Mouse (Mus musculus) limb, embryonic 13.5 days (tissue): ENCODE measurements at regions not wholly inside any gene's neighbourhood (a gene's known extent, or its start where the extent isn't known, plus 50 kb on each side); places are given as distances from the start of the nearest gene placed in this dataset.

Experiments used
- ATAC-seq: fragments of 200-750 bp; cut with Nextera tagmentation; 2 replicates; pipeline ENCODE4 v1.8.0; 2017; ENCODE audit warnings: low read depth, moderate number of reproducible peaks, moderate TSS enrichment; ENCODE audit not compliant: low FRiP score
- H3K27ac ChIP-seq: fragments of 300-500 bp; sonication (generic); 2 replicates; pipeline ENCODE4 v1.5.1; 2015; ENCODE audit warnings: inconsistent platforms, mild to moderate bottlenecking, moderate library complexity
- H3K27me3 ChIP-seq: fragments of 300-500 bp; sonication (generic); 2 replicates; pipeline ENCODE4 v1.6.1; 2015; ENCODE audit warnings: mild to moderate bottlenecking, inconsistent platforms
- H3K36me3 ChIP-seq: fragments of 300-500 bp; sonication (generic); 2 replicates; pipeline ENCODE4 v1.6.1; 2015; ENCODE audit warnings: inconsistent platforms, mild to moderate bottlenecking, moderate library complexity
- H3K4me1 ChIP-seq: fragments of 300-500 bp; sonication (generic); 2 replicates; pipeline ENCODE4 v1.6.1; 2015; ENCODE audit warnings: inconsistent platforms
- H3K4me2 ChIP-seq: fragments of 300-500 bp; sonication (generic); replicated peaks from 2 replicates; pipeline ENCODE4 v1.6.1; 2015; ENCODE audit warnings: inconsistent platforms, mild to moderate bottlenecking, moderate library complexity
- H3K4me3 ChIP-seq: fragments of 300-500 bp; sonication (generic); 2 replicates; pipeline ENCODE4 v1.5.1; 2015; ENCODE audit warnings: moderate library complexity, mild to moderate bottlenecking, inconsistent platforms
- H3K9ac ChIP-seq: fragments of 300-500 bp; sonication (generic); 2 replicates; pipeline ENCODE4 v1.6.1; 2015; ENCODE audit warnings: mild to moderate bottlenecking, inconsistent platforms
- H3K9me3 ChIP-seq: fragments of 300-500 bp; sonication (generic); 2 replicates; pipeline ENCODE4 v1.6.1; 2016; ENCODE audit warnings: inconsistent platforms
- WGBS: fragments of 180-500 bp; shearing (Covaris S2); methylation state at CpG from one replicate; pipeline ENCODE4 v1.1.7; 2015; 5-methylcytosine and 5-hydroxymethylcytosine counted together

DNA sequence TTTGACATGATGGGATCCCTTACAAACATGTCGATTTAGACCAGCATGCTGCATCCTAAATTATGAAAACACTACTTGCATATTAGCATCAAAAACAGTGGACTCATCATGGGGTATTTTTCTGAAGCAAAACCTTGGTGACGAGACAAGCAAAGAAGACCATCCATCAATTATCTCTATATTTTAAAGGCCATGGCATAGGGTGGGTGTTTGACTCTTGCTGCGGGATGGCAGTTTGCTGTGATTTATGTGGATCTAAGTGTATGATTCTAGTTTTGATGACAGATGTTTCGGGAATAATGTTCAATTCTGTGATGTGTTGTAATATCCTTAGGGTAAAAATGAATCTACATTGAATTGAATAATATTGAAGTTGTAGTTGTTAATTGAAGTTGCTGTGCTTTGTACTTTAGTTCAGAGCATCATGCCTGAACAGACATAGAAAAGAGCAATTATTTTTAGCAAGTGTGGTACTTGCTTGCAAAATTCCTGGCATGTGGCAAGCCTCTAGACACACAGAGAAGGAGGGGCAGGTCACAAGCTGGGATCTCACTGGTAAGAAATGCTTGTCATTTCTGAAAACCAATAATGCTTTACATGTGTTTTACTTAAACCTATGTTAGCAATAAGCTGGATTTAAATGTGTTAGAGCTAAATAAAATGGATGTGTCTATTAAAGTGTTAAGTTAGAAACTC, 608.3 kb downstream of the Hace1 start:
- Histone ChIP-seq H3K27me3 (no peaks in the 10 kb centered on the region), H3K36me3 (no peaks in the 10 kb centered on the region), H3K27ac (no peak overlapping the region), H3K4me2 (no peak overlapping the region), H3K4me1 (no peaks in the 10 kb centered on the region), H3K9me3 (no peaks in the 10 kb centered on the region), H3K9ac (no peak overlapping the region), H3K4me3 (no peak overlapping the region)
- 77% methylated on average over 4 of the region's 4 CpGs for WGBS
- no peak for ATAC-seq

DNA sequence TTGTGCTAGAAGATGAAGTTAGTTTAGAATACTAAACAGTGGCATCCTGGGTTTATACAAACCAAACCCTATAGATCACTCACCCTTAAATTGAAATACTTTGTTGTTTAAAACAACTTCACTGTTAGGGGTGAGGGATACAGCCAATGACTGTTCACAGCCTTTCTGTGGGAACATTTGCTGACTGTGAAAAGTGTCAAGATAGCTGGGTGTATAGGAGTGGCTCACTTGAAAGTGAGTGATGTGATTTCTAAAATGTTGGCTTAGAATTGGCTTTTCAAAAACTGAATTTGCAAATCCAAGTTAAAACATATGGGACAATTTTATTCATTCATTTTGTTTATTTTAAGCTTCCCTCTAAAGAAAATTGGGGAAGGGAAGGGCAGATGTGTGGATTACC, 616.5 kb downstream of the Hace1 start:
- Histone ChIP-seq H3K9me3 (no peaks in the 10 kb centered on the region), H3K4me2 (no peak overlapping the region), H3K36me3 (no peaks in the 10 kb centered on the region), H3K9ac (no peak overlapping the region), H3K4me3 (no peak overlapping the region), H3K4me1 (no peaks in the 10 kb centered on the region), H3K27ac (no peak overlapping the region), H3K27me3 (no peaks in the 10 kb centered on the region)
- no peak for ATAC-seq

DNA sequence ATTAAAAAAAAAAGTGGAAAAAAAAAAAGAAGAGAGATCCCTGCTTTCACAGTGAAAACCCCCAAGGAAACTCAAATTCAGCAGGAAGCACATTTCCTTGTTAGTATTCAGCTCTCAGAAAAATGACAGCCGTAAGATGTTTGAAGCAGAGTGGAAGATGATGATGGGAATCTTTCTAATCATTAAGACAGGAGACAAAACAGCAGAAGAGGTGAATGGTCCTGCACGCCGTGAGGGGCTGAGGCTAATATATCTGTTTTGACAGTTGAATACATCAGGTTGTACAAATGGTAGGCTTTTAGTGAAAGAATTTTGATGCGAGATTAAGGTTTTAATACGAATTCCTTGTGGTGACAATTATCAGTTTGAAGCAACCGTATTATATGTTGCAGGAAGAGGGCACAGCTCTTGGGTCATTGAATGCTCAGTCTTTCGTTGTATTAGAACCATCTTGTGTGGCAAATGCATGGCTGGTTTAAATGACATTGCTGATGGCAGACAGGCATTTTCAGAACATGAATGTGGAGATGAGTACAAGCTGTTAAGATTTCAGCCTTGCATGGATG, 649.3 kb downstream of the Hace1 start:
- 81% methylated on average over 7 of the region's 7 CpGs for WGBS
- Histone ChIP-seq H3K27me3 (no peaks in the 10 kb centered on the region), H3K27ac (no peak overlapping the region), H3K9ac (no peak overlapping the region), H3K36me3 (no peaks in the 10 kb centered on the region), H3K9me3 (no peaks in the 10 kb centered on the region), H3K4me1 (no peaks in the 10 kb centered on the region), H3K4me2 (no peak overlapping the region), H3K4me3 (no peak overlapping the region)
- ATAC-seq: no peak

DNA sequence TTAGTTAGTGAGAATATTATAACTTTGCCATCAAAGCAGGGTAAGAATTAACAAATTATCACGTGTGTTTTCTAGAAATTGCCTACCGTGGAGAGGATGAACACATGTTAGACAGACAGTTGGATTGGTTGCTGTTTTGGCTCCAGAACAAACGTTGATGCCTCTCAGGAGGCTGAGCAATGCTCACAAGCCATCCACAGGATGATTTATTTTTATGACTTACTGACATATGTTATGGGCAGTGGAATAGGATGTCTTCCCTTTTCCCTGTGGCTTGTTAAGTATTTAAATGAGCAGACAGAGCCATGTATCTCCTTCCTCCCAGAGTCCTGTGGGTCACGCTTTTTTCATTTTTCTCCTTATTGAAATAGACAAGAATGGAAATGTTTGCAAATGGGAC, 652.0 kb downstream of the Hace1 start:
- Histone ChIP-seq H3K27ac (no peak overlapping the region), H3K4me2 (no peak overlapping the region), H3K4me3 (no peak overlapping the region), H3K27me3 (no peaks in the 10 kb centered on the region), H3K36me3 (no peaks in the 10 kb centered on the region), H3K9ac (no peak overlapping the region), H3K4me1 (no peaks in the 10 kb centered on the region), H3K9me3 (no peaks in the 10 kb centered on the region)
- 57% methylated on average over 4 of the region's 4 CpGs for WGBS
- ATAC-seq: no peak

DNA sequence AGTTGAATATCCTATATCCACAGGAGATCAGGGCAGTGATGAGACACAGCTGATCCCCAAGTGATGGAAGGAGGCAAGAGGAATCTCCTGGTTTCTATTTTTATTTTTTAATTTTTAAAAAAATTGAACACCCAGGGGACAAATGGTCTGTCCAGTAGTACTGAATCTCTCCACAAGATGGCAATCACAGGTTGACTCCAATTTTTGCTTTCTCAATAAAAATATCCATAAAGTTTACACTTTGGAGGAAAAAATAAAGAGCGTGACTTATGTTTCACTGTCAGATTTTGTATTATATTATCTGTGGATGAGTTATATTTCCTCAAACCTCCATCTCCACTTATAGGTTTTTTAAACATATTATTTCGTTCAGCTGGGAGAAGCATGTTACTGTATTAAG, 658.0 kb downstream of the Hace1 start:
- Histone ChIP-seq H3K4me3 (no peak overlapping the region), H3K4me2 (no peak overlapping the region), H3K27me3 (no peaks in the 10 kb centered on the region), H3K27ac (no peak overlapping the region), H3K9ac (no peak overlapping the region), H3K9me3 (no peaks in the 10 kb centered on the region), H3K4me1 (no peaks in the 10 kb centered on the region), H3K36me3 (no peaks in the 10 kb centered on the region)
- ATAC-seq: no peak
- 47% methylated on average over 2 of the region's 2 CpGs for WGBS

DNA sequence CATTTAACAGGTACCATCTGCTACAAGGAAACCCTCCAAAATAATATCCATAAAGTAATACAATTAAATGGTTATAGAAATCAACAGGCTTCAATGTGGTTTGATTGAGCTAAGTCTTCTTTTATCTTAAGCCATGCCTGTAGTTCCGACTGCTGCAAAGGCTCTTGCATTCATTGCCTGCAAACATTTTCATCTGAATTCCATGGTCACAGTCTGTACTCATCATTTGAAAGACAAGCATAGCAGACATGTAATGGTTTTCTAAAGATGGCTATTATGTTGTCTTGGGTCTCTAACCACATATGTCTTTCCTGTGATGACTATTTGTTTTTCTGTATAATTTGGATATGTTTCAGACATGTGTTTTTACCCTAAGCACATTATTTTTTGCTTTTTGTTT, 677.9 kb downstream of the Hace1 start:
- Histone ChIP-seq H3K9me3 (no peaks in the 10 kb centered on the region), H3K36me3 (no peaks in the 10 kb centered on the region), H3K4me2 (no peak overlapping the region), H3K27me3 (no peaks in the 10 kb centered on the region), H3K4me3 (no peak overlapping the region), H3K9ac (no peak overlapping the region), H3K4me1 (no peaks in the 10 kb centered on the region), H3K27ac (no peak overlapping the region)
- no peak for ATAC-seq
- 88% methylated on average over 1 of the region's 1 CpGs for WGBS

DNA sequence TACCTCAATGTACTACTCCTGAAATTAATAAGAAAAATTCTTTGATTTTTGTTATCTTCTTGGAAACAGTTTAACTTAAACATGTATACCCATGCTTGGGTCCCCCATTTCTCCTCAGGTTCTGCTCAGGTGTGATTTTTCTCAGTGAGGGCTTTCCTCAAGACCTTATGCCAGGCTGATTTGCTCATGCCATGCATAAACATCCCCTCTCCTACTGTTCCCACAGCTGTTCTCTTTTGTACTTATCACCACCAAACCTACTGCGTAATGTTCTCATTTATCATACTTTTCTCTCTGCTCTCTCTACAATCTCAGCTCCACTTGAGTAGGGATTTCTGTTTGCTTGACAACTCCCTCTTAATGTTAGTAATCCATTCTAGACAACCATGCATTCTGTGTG, 692.1 kb downstream of the Hace1 start:
- WGBS: 95% methylated on average over 1 of the region's 1 CpGs
- no peaks in the 10 kb centered on the region for H3K36me3 ChIP-seq
- no peak overlapping the region for H3K4me3 ChIP-seq
- H3K9me3 ChIP-seq: no peaks in the 10 kb centered on the region
- H3K4me1 ChIP-seq: no peaks in the 10 kb centered on the region
- no peak overlapping the region for H3K4me2 ChIP-seq
- H3K27ac ChIP-seq: no peak overlapping the region
- ATAC-seq: no peak
- H3K27me3 ChIP-seq: no peaks in the 10 kb centered on the region
- H3K9ac ChIP-seq: no peak overlapping the region

DNA sequence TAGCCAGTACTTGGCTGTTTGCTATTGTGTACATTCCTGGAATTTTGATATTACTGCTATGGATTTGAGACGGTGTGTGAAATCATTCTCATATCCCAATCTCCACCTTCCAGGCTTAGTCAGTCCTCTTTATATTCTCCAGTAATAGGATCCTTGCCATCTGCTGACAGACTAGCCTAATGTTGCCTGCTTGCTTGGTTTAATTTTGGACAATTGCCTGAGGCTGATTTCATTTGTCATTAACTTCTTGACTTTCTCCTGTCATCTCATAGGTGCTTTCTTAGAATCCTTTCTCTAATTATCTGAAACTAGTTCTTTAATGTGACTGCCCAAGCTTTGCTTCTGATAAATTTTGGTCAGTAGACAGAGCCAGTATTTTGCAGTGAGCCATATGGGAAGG, 696.2 kb downstream of the Hace1 start:
- Histone ChIP-seq H3K9me3 (no peaks in the 10 kb centered on the region), H3K4me3 (no peak overlapping the region), H3K4me1 (no peaks in the 10 kb centered on the region), H3K27me3 (no peaks in the 10 kb centered on the region), H3K4me2 (no peak overlapping the region), H3K9ac (no peak overlapping the region), H3K36me3 (no peaks in the 10 kb centered on the region), H3K27ac (no peak overlapping the region)
- ATAC-seq: no peak
- WGBS: 60% methylated on average over 1 of the region's 1 CpGs

DNA sequence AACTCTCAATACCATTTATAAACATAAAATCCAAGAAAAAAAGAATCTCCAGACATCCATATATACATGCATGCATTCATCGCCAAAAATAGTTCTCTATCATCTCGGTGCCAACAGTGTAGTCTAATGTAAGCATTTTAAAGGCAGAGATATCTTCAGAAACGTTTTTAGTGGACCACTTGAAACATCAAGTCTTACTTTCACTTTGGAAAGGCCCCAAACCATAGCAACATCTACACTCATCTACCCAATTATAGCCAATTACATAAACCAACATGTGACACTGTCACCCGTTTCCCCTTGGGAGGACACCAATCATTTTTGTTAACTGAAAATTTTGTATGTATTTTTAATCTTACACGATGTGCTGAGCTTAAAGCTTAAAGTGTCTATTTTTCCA, 716.7 kb downstream of the Hace1 start:
- H3K4me1 ChIP-seq: no peaks in the 10 kb centered on the region
- H3K27me3 ChIP-seq: no peaks in the 10 kb centered on the region
- H3K36me3 ChIP-seq: no peaks in the 10 kb centered on the region
- H3K4me3 ChIP-seq: no peak overlapping the region
- no peak overlapping the region for H3K4me2 ChIP-seq
- no peaks in the 10 kb centered on the region for H3K9me3 ChIP-seq
- H3K27ac ChIP-seq: no peak overlapping the region
- ATAC-seq: no peak
- WGBS: 76% methylated on average over 5 of the region's 5 CpGs
- no peak overlapping the region for H3K9ac ChIP-seq

DNA sequence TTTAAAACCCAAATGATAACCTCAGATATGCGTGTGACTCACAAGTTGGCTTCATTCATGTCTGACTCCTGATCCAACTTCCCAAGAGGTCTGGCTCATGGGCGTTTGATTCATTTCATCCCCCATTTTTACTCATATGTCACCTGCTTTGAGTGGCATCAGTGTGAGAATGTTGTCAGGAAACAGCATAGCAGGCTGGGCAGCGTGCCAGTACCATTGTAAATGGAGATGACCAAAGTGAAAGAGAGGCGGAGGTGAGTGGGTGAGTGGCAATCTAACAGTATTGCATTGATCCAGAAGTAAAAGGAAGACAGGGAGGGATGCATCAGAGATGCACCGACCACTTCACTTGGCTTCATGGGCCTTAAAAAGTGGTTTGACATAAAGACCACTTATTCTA, 720.7 kb downstream of the Hace1 start:
- 71% methylated on average over 5 of the region's 5 CpGs for WGBS
- Histone ChIP-seq H3K27me3 (no peaks in the 10 kb centered on the region), H3K4me1 (no peaks in the 10 kb centered on the region), H3K36me3 (no peaks in the 10 kb centered on the region), H3K27ac (no peak overlapping the region), H3K4me3 (no peak overlapping the region), H3K9me3 (no peaks in the 10 kb centered on the region), H3K9ac (no peak overlapping the region), H3K4me2 (no peak overlapping the region)
- ATAC-seq: no peak

DNA sequence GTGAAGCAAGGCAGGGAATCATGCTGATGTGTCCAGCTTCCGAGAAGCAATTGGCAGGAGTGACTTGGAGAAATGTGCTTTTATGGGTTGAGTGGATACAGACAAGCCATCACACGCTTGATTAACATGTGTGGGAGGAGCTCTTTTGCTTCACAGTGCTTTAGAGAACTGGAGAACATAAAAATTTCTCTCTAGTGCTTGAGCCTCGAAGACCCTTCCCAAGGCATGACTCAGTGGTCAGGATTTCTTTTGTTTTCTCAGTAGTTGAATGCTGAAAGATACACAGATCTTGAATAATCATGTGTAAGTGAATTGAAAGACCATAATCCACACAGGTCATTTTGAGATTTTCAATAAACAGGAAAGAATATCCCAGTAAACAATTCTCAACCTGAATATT, 721.9 kb downstream of the Hace1 start:
- H3K4me3 ChIP-seq: no peak overlapping the region
- H3K4me2 ChIP-seq: no peak overlapping the region
- no peak for ATAC-seq
- H3K27ac ChIP-seq: no peak overlapping the region
- H3K9me3 ChIP-seq: no peaks in the 10 kb centered on the region
- 56% methylated on average over 3 of the region's 3 CpGs for WGBS
- no peak overlapping the region for H3K9ac ChIP-seq
- H3K27me3 ChIP-seq: no peaks in the 10 kb centered on the region
- H3K4me1 ChIP-seq: no peaks in the 10 kb centered on the region
- H3K36me3 ChIP-seq: no peaks in the 10 kb centered on the region

DNA sequence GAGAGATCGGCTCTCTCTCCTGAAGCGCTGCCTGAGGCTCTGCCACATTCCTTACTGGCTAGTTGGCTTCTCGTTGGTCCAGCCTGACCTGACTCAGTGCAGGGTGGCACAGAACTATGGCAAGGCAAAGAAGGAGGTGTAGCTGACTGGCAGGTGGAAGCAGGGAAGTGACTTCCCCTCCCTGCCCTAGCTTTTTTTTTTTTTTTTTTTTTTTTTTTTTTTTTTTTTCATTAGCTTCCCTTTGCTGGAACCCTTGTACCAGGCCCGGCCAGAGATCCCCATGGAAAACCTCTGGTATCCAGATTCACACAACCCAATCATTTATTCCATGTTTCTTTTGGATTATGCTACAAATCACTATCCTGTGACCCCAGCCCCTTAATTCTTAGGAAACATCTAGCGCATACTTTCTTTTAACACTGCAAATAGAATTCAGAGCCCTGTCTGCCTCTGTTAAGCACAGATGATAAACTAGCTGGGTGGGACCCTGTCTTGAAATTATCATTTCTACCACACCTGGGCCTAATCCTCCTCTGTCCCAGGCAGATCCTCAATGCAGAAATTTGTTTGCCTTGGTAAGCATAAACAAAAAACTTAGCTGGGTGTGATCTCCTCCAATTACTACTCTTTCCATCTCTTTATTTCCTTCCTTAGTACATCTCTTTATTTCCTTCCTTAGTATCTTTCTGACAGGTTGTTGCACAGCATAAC, 742.9 kb downstream of the Hace1 start:
- H3K27me3 ChIP-seq: no peaks in the 10 kb centered on the region
- 83% methylated on average over 5 of the region's 5 CpGs for WGBS

DNA sequence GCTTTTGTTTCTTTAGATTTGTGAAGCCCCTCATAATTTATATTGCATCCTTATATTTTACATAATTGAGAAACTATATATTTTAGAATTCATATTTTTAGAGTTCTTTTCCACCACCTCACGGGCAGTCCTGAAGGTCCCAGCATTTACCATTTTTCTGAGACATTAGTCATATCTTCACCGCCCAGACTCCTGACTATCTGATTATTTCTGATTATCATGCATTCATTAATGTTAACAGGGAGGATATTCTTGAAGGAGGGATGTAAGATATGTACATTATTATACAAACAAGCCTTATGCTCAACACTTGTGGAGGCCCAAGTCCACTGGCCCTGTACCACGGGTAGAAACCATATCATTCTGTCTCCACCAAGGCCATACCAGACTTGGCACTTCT, 743.4 kb downstream of the Hace1 start:
- no peak for ATAC-seq
- H3K4me1 ChIP-seq: no peaks in the 10 kb centered on the region
- 86% methylated on average over 3 of the region's 3 CpGs for WGBS

More for the DNA sequence above, 742.9 kb downstream of the Hace1 start:
- H3K4me3 ChIP-seq: no peak overlapping the region
- no peak overlapping the region for H3K9ac ChIP-seq
- H3K36me3 ChIP-seq: no peaks in the 10 kb centered on the region
- no peak for ATAC-seq
- H3K27ac ChIP-seq: no peak overlapping the region
- H3K9me3 ChIP-seq: no peaks in the 10 kb centered on the region
- no peak overlapping the region for H3K4me2 ChIP-seq
- H3K4me1 ChIP-seq: no peaks in the 10 kb centered on the region

More for the DNA sequence above, 743.4 kb downstream of the Hace1 start:
- H3K27me3 ChIP-seq: no peaks in the 10 kb centered on the region
- no peak overlapping the region for H3K9ac ChIP-seq
- H3K9me3 ChIP-seq: no peaks in the 10 kb centered on the region
- H3K4me2 ChIP-seq: no peak overlapping the region
- H3K36me3 ChIP-seq: no peaks in the 10 kb centered on the region
- H3K27ac ChIP-seq: no peak overlapping the region
- no peak overlapping the region for H3K4me3 ChIP-seq
